Mouse (Mus musculus) kidney, postnatal 0 days (tissue): ENCODE measurements around the gene Sorbs2. TPM values are rescaled to one million over a fixed set of nuclear protein-coding genes. Genes with fewer than 3 reads are reported as not detected.

ENCODE experiments used
- ATAC-seq: fragments of 200-750 bp; cut with Nextera tagmentation; replicated peaks from 2 replicates; pipeline ENCODE4 v1.8.0; 2017; ENCODE audit warnings: low read depth, moderate number of reproducible peaks, moderate TSS enrichment, moderate library complexity; ENCODE audit not compliant: low FRiP score
- DNase-seq: peaks from one replicate; pipeline ENCODE4 v3.0.0-alpha.2; 2016; ENCODE audit warnings: low spot score
- H3K27ac ChIP-seq: fragments of 300-500 bp; sonication (generic); 2 replicates; pipeline ENCODE4 v1.5.1; 2014; ENCODE audit warnings: mild to moderate bottlenecking
- H3K27me3 ChIP-seq: fragments of 300-500 bp; sonication (generic); 2 replicates; pipeline ENCODE4 v1.6.1; 2014; ENCODE audit warnings: low read length, mixed read lengths; ENCODE audit not compliant: insufficient read depth
- H3K36me3 ChIP-seq: fragments of 300-500 bp; sonication (generic); 2 replicates; pipeline ENCODE4 v1.6.1; 2014; ENCODE audit warnings: low read length, mixed read lengths; ENCODE audit not compliant: insufficient read depth
- H3K4me1 ChIP-seq: fragments of 300-500 bp; sonication (generic); replicated peaks from 2 replicates; pipeline ENCODE4 v1.6.1; 2014; ENCODE audit warnings: antibody characterized with exemption, low read length, mixed read lengths; ENCODE audit not compliant: insufficient read depth
- H3K4me2 ChIP-seq: fragments of 300-500 bp; sonication (generic); 2 replicates; pipeline ENCODE4 v1.6.1; 2014; ENCODE audit warnings: mild to moderate bottlenecking, low read length, moderate library complexity, mixed read lengths
- H3K4me3 ChIP-seq: fragments of 300-500 bp; sonication (generic); replicated peaks from 2 replicates; pipeline ENCODE4 v1.5.1; 2014; ENCODE audit warnings: low read depth, low read length
- H3K9ac ChIP-seq: fragments of 300-500 bp; sonication (generic); 2 replicates; pipeline ENCODE4 v1.6.1; 2014; ENCODE audit warnings: low read depth, low read length
- H3K9me3 ChIP-seq: fragments of 300-500 bp; sonication (generic); replicated peaks from 2 replicates; pipeline ENCODE4 v1.6.1; 2016; ENCODE audit warnings: low read length, inconsistent platforms, mixed read lengths
- CTCF ChIP-seq: IDR thresholded peaks from 2 replicates; pipeline ENCODE4 v1.5.1; 2016; ENCODE audit warnings: antibody characterized with exemption, low read depth, mild to moderate bottlenecking, moderate library complexity
- WGBS: fragments of 180-500 bp; shearing (Covaris S2); extraction: QIAGEN DNeasy Blood & Tissue Kit; methylation state at CpG from one replicate; pipeline ENCODE4 v1.1.7; 2014; 5-methylcytosine and 5-hydroxymethylcytosine counted together
- polyA plus RNA-seq: library from polyadenylated mRNA; unstranded; fragments of >200 nt; fragmentation: Nextera tagmentation; extraction: Ambion mirVana; gene quantifications from 2 replicates; pipeline ENCODE4 v1.2.1, GENCODE M21; 2015

Sorbs2 gene
- polyA plus RNA-seq, 1 experiment from 2014 or later: 41.6 TPM

DNA sequence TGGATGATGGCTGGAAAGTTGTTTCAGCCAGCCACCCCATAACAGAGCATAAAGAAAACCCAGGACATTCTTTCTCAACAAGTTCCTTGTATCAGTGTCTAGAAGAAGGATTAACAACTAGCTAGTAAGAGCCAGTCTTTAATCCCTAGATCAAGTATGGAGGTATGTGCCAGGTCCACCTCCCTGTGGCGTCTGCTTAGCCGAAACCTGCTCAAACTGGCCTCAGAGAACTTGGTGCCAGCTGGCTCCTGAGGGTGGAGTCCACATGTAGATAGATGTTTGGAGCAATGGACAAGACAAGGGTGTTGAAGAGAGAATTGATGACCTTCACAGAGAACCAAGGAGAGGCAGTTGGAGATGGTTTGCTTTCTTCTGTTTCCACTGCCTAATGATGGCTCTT is 229.7 kb downstream of the Sorbs2 start:
- H3K27ac ChIP-seq: no peak overlapping the region
- ATAC-seq: no peak
- no peaks in the 10 kb centered on the region for H3K9me3 ChIP-seq
- no peak overlapping the region for H3K9ac ChIP-seq
- H3K4me1 ChIP-seq: no peaks in the 10 kb centered on the region
- no peaks in the 10 kb centered on the region for H3K27me3 ChIP-seq
- no peak overlapping the region for H3K4me2 ChIP-seq
- H3K4me3 ChIP-seq: no peak overlapping the region
- no peaks in the 10 kb centered on the region for H3K36me3 ChIP-seq
- WGBS: 87% methylated on average over 2 of the region's 2 CpGs
- no peak for TF ChIP-seq CTCF
- DNase-seq: no peak

DNA sequence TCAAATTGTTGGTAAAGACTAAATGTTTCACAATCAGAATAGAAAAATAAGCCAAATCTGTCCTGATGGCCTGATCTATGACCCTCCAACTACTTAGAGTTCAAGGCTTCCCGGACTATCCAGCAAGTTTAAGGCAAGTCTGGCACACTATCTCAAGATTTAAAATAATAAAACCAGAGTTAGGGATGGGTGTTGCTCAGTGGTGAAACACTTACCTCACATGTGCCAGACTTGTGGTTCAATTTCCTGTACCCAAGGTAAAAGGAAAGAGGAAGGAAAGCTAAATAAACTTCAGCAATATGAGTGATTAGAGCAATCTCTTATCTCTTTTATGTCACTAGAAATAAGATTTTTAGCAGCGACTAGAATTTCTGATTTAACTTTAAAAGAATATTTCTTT is 235.7 kb downstream of the Sorbs2 start:
- H3K27me3 ChIP-seq: no peaks in the 10 kb centered on the region
- no peak overlapping the region for H3K27ac ChIP-seq
- no peak for TF ChIP-seq CTCF
- H3K9me3 ChIP-seq: no peaks in the 10 kb centered on the region
- 86% methylated on average over 2 of the region's 2 CpGs for WGBS
- no peak overlapping the region for H3K9ac ChIP-seq
- ATAC-seq (no peak), DNase-seq (no peak)
- no peak overlapping the region for H3K4me3 ChIP-seq
- H3K4me1 ChIP-seq: no peaks in the 10 kb centered on the region
- no peak overlapping the region for H3K4me2 ChIP-seq
- H3K36me3 ChIP-seq: no peaks in the 10 kb centered on the region

DNA sequence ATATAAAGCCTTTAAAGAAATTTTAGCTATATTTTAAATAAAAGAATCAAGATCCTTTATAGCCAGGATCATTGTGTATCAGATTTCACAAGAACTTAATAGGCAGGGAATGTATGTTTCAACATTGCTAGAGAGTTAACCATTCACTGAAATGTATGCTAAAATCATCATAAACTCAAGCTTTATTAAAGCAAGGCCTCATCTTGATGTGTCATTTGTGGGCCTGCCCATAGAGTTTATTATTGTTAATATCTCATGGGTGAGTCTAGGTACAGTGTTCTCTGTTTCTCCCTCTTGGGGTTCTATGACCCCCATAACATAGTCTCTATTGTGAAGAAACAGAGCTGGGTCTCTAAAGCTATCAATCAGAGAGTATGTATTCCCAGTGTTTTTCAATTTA is 236.2 kb downstream of the Sorbs2 start:
- DNase-seq (no peak), ATAC-seq (no peak)
- no peaks in the 10 kb centered on the region for H3K9me3 ChIP-seq
- no peak for TF ChIP-seq CTCF
- H3K36me3 ChIP-seq: no peaks in the 10 kb centered on the region
- H3K4me3 ChIP-seq: no peak overlapping the region
- no peak overlapping the region for H3K4me2 ChIP-seq
- no peak overlapping the region for H3K9ac ChIP-seq
- no peaks in the 10 kb centered on the region for H3K4me1 ChIP-seq
- H3K27ac ChIP-seq: no peak overlapping the region
- no peaks in the 10 kb centered on the region for H3K27me3 ChIP-seq

DNA sequence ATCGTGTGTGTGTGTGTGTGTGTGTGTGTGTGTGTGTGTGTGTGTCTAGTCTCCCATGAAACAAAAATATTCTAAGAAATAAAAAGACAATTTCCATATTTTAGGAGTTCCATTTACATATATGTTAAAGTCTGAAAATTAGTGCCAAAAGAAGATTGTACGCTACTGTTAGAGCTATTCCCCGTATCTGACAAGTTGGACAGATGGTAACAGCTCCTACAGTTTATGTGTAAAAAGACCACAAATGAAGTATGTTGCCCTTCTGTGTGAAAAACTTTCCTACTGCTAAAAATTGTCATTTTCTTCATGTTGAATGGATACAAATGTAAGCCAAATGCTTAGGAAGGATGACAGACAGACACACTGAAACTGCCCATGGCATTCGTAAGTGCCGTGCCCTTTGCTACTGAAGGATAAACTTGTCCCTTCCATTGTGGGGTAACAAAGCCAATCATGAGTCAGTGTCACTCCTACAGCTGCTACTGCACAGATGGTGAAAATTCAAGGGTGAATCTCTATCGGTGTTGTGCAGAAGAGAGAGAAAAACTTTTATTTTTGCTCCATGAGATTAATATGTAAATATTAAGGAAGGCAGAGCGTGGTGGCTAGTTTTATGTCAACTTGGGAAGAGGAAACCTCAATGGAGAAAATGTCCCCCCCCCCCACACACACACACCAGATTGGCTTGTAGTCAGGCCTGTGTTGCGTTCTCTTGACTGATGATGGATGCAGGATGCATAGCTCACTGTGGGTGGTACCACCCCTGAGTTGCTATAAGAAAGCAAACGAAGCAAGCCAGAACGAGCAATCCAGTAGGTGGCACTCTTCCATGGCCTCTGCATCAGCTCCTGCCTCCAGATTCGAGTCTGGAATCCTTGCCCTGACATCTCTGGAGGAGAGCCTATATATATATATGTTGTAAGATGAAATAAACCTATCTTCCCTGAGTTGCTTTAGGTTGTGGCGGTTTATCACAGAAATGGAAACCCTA is 244.2 kb downstream of the Sorbs2 start:
- Histone ChIP-seq H3K27me3 (no peaks in the 10 kb centered on the region), H3K27ac (no peak overlapping the region), H3K9ac (no peak overlapping the region), H3K9me3 (no peaks in the 10 kb centered on the region), H3K4me1 (no peaks in the 10 kb centered on the region), H3K4me3 (no peak overlapping the region), H3K36me3 (no peaks in the 10 kb centered on the region), H3K4me2 (no peak overlapping the region)
- ATAC-seq: no peak
- 75% methylated on average over 12 of the region's 12 CpGs for WGBS
- DNase-seq: no peak
- TF ChIP-seq CTCF: peak; percentile 39; the same call in 1 of the 2 replicates

DNA sequence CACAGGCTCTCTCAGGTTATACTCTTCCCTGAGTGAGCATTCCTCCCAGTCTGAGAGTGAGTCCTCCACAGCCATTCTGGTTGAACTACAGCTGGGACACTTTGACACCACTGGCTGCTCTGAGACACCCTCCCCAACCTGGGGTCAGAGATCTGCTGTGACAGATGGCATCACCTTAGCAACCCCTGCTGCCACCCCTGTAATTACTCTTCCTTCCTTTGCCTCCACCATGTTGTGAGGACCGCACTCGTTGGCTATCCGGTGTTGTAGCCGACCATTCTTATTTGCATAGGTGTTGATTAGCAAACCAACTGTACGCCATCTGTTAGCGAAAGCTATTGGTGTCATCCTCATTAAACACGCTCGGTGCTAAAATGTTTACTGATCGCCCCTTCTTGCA is 247.9 kb downstream of the Sorbs2 start:
- peak; percentile 53 for DNase-seq
- no peak overlapping the region for H3K4me3 ChIP-seq
- no peaks in the 10 kb centered on the region for H3K9me3 ChIP-seq
- TF ChIP-seq CTCF: no peak
- H3K4me1 ChIP-seq: no peaks in the 10 kb centered on the region
- no peak overlapping the region for H3K4me2 ChIP-seq
- H3K27ac ChIP-seq: no peak overlapping the region
- no peak overlapping the region for H3K9ac ChIP-seq
- H3K27me3 ChIP-seq: no peaks in the 10 kb centered on the region
- ATAC-seq: peak; percentile 71; the same call in 1 of the 2 replicates
- WGBS: 42% methylated on average over 9 of the region's 9 CpGs
- 0 out of 2 replicates have a peak, but pooled peaks cover 7% of the 10 kb centered on the region for H3K36me3 ChIP-seq

DNA sequence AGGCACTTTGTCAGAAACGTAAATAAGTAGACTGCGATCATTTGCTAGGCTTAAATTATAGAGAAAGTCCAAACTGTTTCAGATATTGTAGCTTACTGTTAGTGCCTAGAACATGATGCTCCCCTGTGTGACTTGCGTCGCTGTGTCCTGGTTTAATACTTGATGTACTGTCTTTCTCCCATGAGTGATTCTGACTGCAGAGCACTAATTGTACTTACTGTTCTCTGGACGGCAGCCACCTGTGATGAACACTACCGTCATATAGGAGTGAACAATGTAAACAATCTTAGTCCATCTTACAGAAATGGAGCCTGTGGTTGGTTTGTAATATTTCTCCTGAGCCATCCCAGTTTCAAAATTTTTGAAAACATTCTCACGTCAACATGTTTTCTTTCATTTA is 248.4 kb downstream of the Sorbs2 start:
- Histone ChIP-seq H3K27me3 (no peaks in the 10 kb centered on the region), H3K27ac (no peak overlapping the region), H3K9ac (no peak overlapping the region), H3K4me3 (no peak overlapping the region), H3K4me1 (no peaks in the 10 kb centered on the region), H3K36me3 (0 out of 2 replicates have a peak, but pooled peaks cover 7% of the 10 kb centered on the region), H3K9me3 (no peaks in the 10 kb centered on the region), H3K4me2 (no peak overlapping the region)
- DNase-seq (no peak), ATAC-seq (no peak)
- 41% methylated on average over 7 of the region's 7 CpGs for WGBS
- TF ChIP-seq CTCF: no peak
